Mouse (Mus musculus) small intestine, adult 2 months (tissue): ENCODE data around the gene Kifap3. TPM values are rescaled to one million over a fixed set of nuclear protein-coding genes. Genes with fewer than 3 reads are reported as not detected.
"Not testable (repeated sequence)": the region's sequence is repeated elsewhere in the genome, so short reads cannot be mapped to it uniquely, and the experiment has no call there.

ENCODE experiments used
- H3K27ac ChIP-seq: fragments of 200-500 bp; 2 replicates; pipeline ENCODE4 v1.5.1; 2012; ENCODE audit warnings: low read depth, low read length, control low read depth, inconsistent platforms; ENCODE audit not compliant: insufficient read depth
- H3K27me3 ChIP-seq: fragments of 200-500 bp; 2 replicates; pipeline ENCODE4 v1.6.1; 2012; ENCODE audit warnings: mild to moderate bottlenecking, moderate library complexity, low read length, inconsistent platforms; ENCODE audit not compliant: control insufficient read depth, insufficient read depth
- H3K36me3 ChIP-seq: fragments of 200-500 bp; 2 replicates; pipeline ENCODE4 v1.6.1; 2012; ENCODE audit warnings: mild to moderate bottlenecking, low read length, control low read depth, inconsistent platforms; ENCODE audit not compliant: control insufficient read depth, insufficient read depth
- H3K4me1 ChIP-seq: fragments of 200-500 bp; 2 replicates; pipeline ENCODE4 v1.6.1; 2012; ENCODE audit warnings: low read length, inconsistent platforms, mixed read lengths; ENCODE audit not compliant: control insufficient read depth, insufficient read depth, insufficient read length
- H3K4me3 ChIP-seq: fragments of 200-500 bp; 2 replicates; pipeline ENCODE4 v1.5.1; 2012; ENCODE audit warnings: low read depth, mild to moderate bottlenecking, control low read depth, inconsistent platforms, low read length, moderate library complexity
- CTCF ChIP-seq: fragments of 200-500 bp; IDR thresholded peaks from 2 replicates; pipeline ENCODE4 v1.5.1; 2012; ENCODE audit warnings: low read depth, mild to moderate bottlenecking, control low read depth, inconsistent platforms, low read length, moderate library complexity, mixed read lengths; ENCODE audit not compliant: insufficient replicate concordance, insufficient read length; ENCODE audit errors: extremely low read depth
- POLR2A ChIP-seq: fragments of 200-500 bp; IDR thresholded peaks from 2 replicates; pipeline ENCODE4 v1.6.1; 2012; ENCODE audit warnings: low read depth, mild to moderate bottlenecking, control low read depth, inconsistent platforms, low read length, moderate library complexity
- WGBS: fragments of 180-500 bp; shearing (Covaris S2); methylation state at CpG from one replicate; pipeline ENCODE4 v1.1.7; 2018; 5-methylcytosine and 5-hydroxymethylcytosine counted together
- polyA plus RNA-seq: library from polyadenylated mRNA; depleted of rRNA; stranded (reverse); fragments of >200 nt; gene quantifications from 2 replicates; pipeline ENCODE4 v1.2.3, GENCODE M21; 2012; rRNA removed

Gene Kifap3
- 0.34 and 0.49 TPM in 2 replicates for polyA plus RNA-seq

GRCm38 (mm10) chr1:163779336-163780115 is at the start of gene Kifap3:
Gene Kifap3 (plus strand): TSS chr1:163779583.
- H3K4me3 ChIP-seq, result peak within 1 kb of the TSS; percentile 76
- WGBS, result 1% methylated on average over 48 of the region's 48 CpGs
- no peaks in the 10 kb centered on the region for H3K27me3 ChIP-seq
- H3K4me1 ChIP-seq, result no peaks in the 10 kb centered on the region
- H3K36me3 ChIP-seq, result no peaks in the 10 kb centered on the region
- TF ChIP-seq CTCF (peak; percentile 66; the same call in 1 of the 2 replicates), POLR2A (no peak)
- no peak within 1 kb of the TSS for H3K27ac ChIP-seq

GRCm38 (mm10) chr1:163731166-163731565 is 48.2 kb upstream of the Kifap3 start:
- not testable (repeated sequence) for H3K27me3 ChIP-seq, H3K27ac ChIP-seq, H3K36me3 ChIP-seq, H3K4me3 ChIP-seq, H3K4me1 ChIP-seq
- WGBS, result 89% methylated on average over 10 of the region's 10 CpGs

GRCm38 (mm10) chr1:163736441-163737238 is 42.7 kb upstream of the Kifap3 start:
- TF ChIP-seq POLR2A (no peak), CTCF (no peak)
- H3K27ac ChIP-seq, result no peak overlapping the region
- 78% methylated on average over 10 of the region's 10 CpGs for WGBS

GRCm38 (mm10) chr1:163737239-163737533 is 42.2 kb upstream of the Kifap3 start:
- Histone ChIP-seq H3K4me3 (no peak overlapping the region), H3K27ac (no peak overlapping the region), H3K36me3 (no peaks in the 10 kb centered on the region), H3K27me3 (no peaks in the 10 kb centered on the region), H3K4me1 (no peaks in the 10 kb centered on the region)
- TF ChIP-seq POLR2A (no peak), CTCF (no peak)
- 29% methylated on average over 1 of the region's 1 CpGs for WGBS

More at GRCm38 (mm10) chr1:163736441-163737238, 42.7 kb upstream of the Kifap3 start:
- H3K27me3 ChIP-seq, result no peaks in the 10 kb centered on the region
- H3K4me1 ChIP-seq, result no peaks in the 10 kb centered on the region
- no peaks in the 10 kb centered on the region for H3K36me3 ChIP-seq
- H3K4me3 ChIP-seq, result no peak overlapping the region

GRCm38 (mm10) chr1:163751360-163751992 is 27.9 kb upstream of the Kifap3 start:
- H3K4me1 ChIP-seq, result no peaks in the 10 kb centered on the region
- no peak overlapping the region for H3K27ac ChIP-seq
- no peaks in the 10 kb centered on the region for H3K27me3 ChIP-seq
- TF ChIP-seq CTCF (no peak), POLR2A (no peak)
- H3K4me3 ChIP-seq, result no peak overlapping the region
- no peaks in the 10 kb centered on the region for H3K36me3 ChIP-seq
- WGBS, result 46% methylated on average over 4 of the region's 4 CpGs

- H3K36me3 ChIP-seq, result no peaks in the 10 kb centered on the region
- TF ChIP-seq POLR2A (no peak), CTCF (no peak)
- H3K27ac ChIP-seq, result no peak overlapping the region
- H3K27me3 ChIP-seq, result no peaks in the 10 kb centered on the region
- H3K4me3 ChIP-seq, result no peak overlapping the region
- H3K4me1 ChIP-seq, result no peaks in the 10 kb centered on the region
- 61% methylated on average over 10 of the region's 10 CpGs for WGBS
Observed at GRCm38 (mm10) chr1:163757462-163758207, 21.7 kb upstream of the Kifap3 start.

- H3K4me3 ChIP-seq, H3K27ac ChIP-seq, H3K27me3 ChIP-seq, H3K4me1 ChIP-seq, H3K36me3 ChIP-seq: not testable (repeated sequence)
- WGBS, result 96% methylated on average over 8 of the region's 11 CpGs
Observed at GRCm38 (mm10) chr1:163783577-163783976, 4.2 kb downstream of the Kifap3 start.
